Mouse (Mus musculus) lung, postnatal 0 days (tissue): ENCODE measurements at regions not wholly inside any gene's neighbourhood (a gene's known extent, or its start where the extent isn't known, plus 50 kb on each side); places are given as distances from the start of the nearest gene placed in this dataset.

ENCODE experiments used
- ATAC-seq: fragments of 200-750 bp; cut with Nextera tagmentation; 2 replicates; pipeline ENCODE4 v1.8.0; 2017; ENCODE audit warnings: moderate library complexity
- DNase-seq: peaks from one replicate; pipeline ENCODE4 v3.0.0-alpha.2; 2016; ENCODE audit warnings: low spot score
- H3K27ac ChIP-seq: fragments of 300-500 bp; sonication (generic); 2 replicates; pipeline ENCODE4 v1.5.1; 2014; ENCODE audit warnings: antibody characterized with exemption, mild to moderate bottlenecking, low read length, mixed read lengths
- H3K27me3 ChIP-seq: fragments of 300-500 bp; sonication (generic); replicated peaks from 2 replicates; pipeline ENCODE4 v1.6.1; 2014; ENCODE audit warnings: low read length, mixed read lengths; ENCODE audit not compliant: insufficient read depth
- H3K36me3 ChIP-seq: fragments of 300-500 bp; sonication (generic); 2 replicates; pipeline ENCODE4 v1.6.1; 2014; ENCODE audit warnings: low read length, mixed read lengths; ENCODE audit not compliant: insufficient read depth
- H3K4me1 ChIP-seq: fragments of 300-500 bp; sonication (generic); 2 replicates; pipeline ENCODE4 v1.6.1; 2014; ENCODE audit warnings: antibody characterized with exemption, low read depth, low read length, mixed read lengths; ENCODE audit not compliant: insufficient read depth
- H3K4me2 ChIP-seq: fragments of 300-500 bp; sonication (generic); replicated peaks from 2 replicates; pipeline ENCODE4 v1.6.1; 2014; ENCODE audit warnings: low read depth, mild to moderate bottlenecking, low read length, moderate library complexity, mixed read lengths
- H3K4me3 ChIP-seq: fragments of 300-500 bp; sonication (generic); 2 replicates; pipeline ENCODE4 v1.5.1; 2014; ENCODE audit warnings: low read depth, low read length
- H3K9ac ChIP-seq: fragments of 300-500 bp; sonication (generic); replicated peaks from 2 replicates; pipeline ENCODE4 v1.6.1; 2014; ENCODE audit warnings: low read depth, mild to moderate bottlenecking
- H3K9me3 ChIP-seq: fragments of 300-500 bp; sonication (generic); 2 replicates; pipeline ENCODE4 v1.6.1; 2016; ENCODE audit warnings: low read length, mixed read lengths
- CTCF ChIP-seq: IDR thresholded peaks from 2 replicates; pipeline ENCODE4 v1.5.1; 2016; ENCODE audit warnings: antibody characterized with exemption, mild to moderate bottlenecking
- EP300 ChIP-seq: IDR thresholded peaks from 2 replicates; pipeline ENCODE4 v1.6.1; 2016; ENCODE audit warnings: antibody characterized with exemption, mild to moderate bottlenecking, control low read depth
- WGBS: fragments of 180-500 bp; shearing (Covaris S2); extraction: QIAGEN DNeasy Blood & Tissue Kit; methylation state at CpG from one replicate; pipeline ENCODE4 v1.1.7; 2014; 5-methylcytosine and 5-hydroxymethylcytosine counted together

- no peak overlapping the region for H3K27ac ChIP-seq
- TF ChIP-seq EP300 (no peak), CTCF (0 out of 2 replicates have a peak, but pooled peaks have one; percentile 8)
- ATAC-seq (0 out of 2 replicates have a peak, but pooled peaks have one; percentile 19), DNase-seq (no peak)
- H3K9ac ChIP-seq, result no peak overlapping the region
- H3K4me2 ChIP-seq, result peak overlapping the region; percentile 25; the same call in 1 of the 2 replicates
- no peaks in the 10 kb centered on the region for H3K4me1 ChIP-seq
- H3K9me3 ChIP-seq, result no peaks in the 10 kb centered on the region
- no peaks in the 10 kb centered on the region for H3K27me3 ChIP-seq
- WGBS, result 45% methylated on average over 17 of the region's 17 CpGs
- H3K36me3 ChIP-seq, result no peaks in the 10 kb centered on the region
- H3K4me3 ChIP-seq, result no peak overlapping the region
Observed at GRCm38 (mm10) chr13:107933598-107934571, 110.4 kb upstream of the Smim15 start.

- no peaks in the 10 kb centered on the region for H3K4me1 ChIP-seq
- TF ChIP-seq EP300, result no peak
- WGBS, result 34% methylated on average over 12 of the region's 12 CpGs
- H3K9ac ChIP-seq, result no peak overlapping the region
- no peaks in the 10 kb centered on the region for H3K36me3 ChIP-seq
- ATAC-seq, result no peak
- H3K9me3 ChIP-seq, result no peaks in the 10 kb centered on the region
- H3K27ac ChIP-seq, result no peak overlapping the region
- no peaks in the 10 kb centered on the region for H3K27me3 ChIP-seq
- no peak overlapping the region for H3K4me3 ChIP-seq
- DNase-seq, result no peak
- no peak overlapping the region for H3K4me2 ChIP-seq
Observed at GRCm38 (mm10) chr13:107932423-107933032, 111.7 kb upstream of the Smim15 start.

- no peak for TF ChIP-seq EP300
- no peak for TF ChIP-seq CTCF
- Histone ChIP-seq H3K4me3 (no peak overlapping the region), H3K4me2 (no peak overlapping the region), H3K9ac (no peak overlapping the region), H3K27me3 (no peaks in the 10 kb centered on the region), H3K9me3 (no peaks in the 10 kb centered on the region), H3K4me1 (no peaks in the 10 kb centered on the region), H3K36me3 (no peaks in the 10 kb centered on the region), H3K27ac (no peak overlapping the region)
- DNase-seq (no peak), ATAC-seq (no peak)
- WGBS, result 88% methylated on average over 7 of the region's 7 CpGs
Observed at GRCm38 (mm10) chr13:107931216-107931615, 113.0 kb upstream of the Smim15 start.

- ATAC-seq (no peak), DNase-seq (no peak)
- Histone ChIP-seq H3K9me3 (no peaks in the 10 kb centered on the region), H3K27me3 (no peaks in the 10 kb centered on the region), H3K27ac (no peak overlapping the region), H3K36me3 (no peaks in the 10 kb centered on the region), H3K4me3 (no peak overlapping the region), H3K9ac (no peak overlapping the region), H3K4me1 (no peaks in the 10 kb centered on the region), H3K4me2 (no peak overlapping the region)
- 78% methylated on average over 10 of the region's 10 CpGs for WGBS
- TF ChIP-seq CTCF, result peak; percentile 56
- TF ChIP-seq EP300, result no peak
Observed at GRCm38 (mm10) chr13:107927499-107928215, 116.6 kb upstream of the Smim15 start.

GRCm38 (mm10) chr13:107925470-107925869 is 118.8 kb upstream of the Smim15 start:
- H3K27ac ChIP-seq, result no peak overlapping the region
- H3K4me3 ChIP-seq, result no peak overlapping the region
- no peak overlapping the region for H3K9ac ChIP-seq
- ATAC-seq, result peak; percentile 64
- no peaks in the 10 kb centered on the region for H3K9me3 ChIP-seq
- 49% methylated on average over 8 of the region's 8 CpGs for WGBS
- no peaks in the 10 kb centered on the region for H3K4me1 ChIP-seq
- TF ChIP-seq EP300 (no peak), CTCF (no peak)
- no peaks in the 10 kb centered on the region for H3K27me3 ChIP-seq
- no peaks in the 10 kb centered on the region for H3K36me3 ChIP-seq
- H3K4me2 ChIP-seq, result no peak overlapping the region
- DNase-seq, result peak; percentile 54
